Mouse (Mus musculus) kidney, postnatal 0 days (tissue): Measurements from ENCODE around the gene Kat7. TPM values are rescaled to one million over a fixed set of nuclear protein-coding genes. Genes with fewer than 3 reads are reported as not detected.

Source experiments
- ATAC-seq: fragments of 200-750 bp; cut with Nextera tagmentation; replicated peaks from 2 replicates; pipeline ENCODE4 v1.8.0; 2017; ENCODE audit warnings: low read depth, moderate number of reproducible peaks, moderate TSS enrichment, moderate library complexity; ENCODE audit not compliant: low FRiP score
- DNase-seq: peaks from one replicate; pipeline ENCODE4 v3.0.0-alpha.2; 2016; ENCODE audit warnings: low spot score
- H3K27ac ChIP-seq: fragments of 300-500 bp; sonication (generic); 2 replicates; pipeline ENCODE4 v1.5.1; 2014; ENCODE audit warnings: mild to moderate bottlenecking
- H3K27me3 ChIP-seq: fragments of 300-500 bp; sonication (generic); 2 replicates; pipeline ENCODE4 v1.6.1; 2014; ENCODE audit warnings: low read length, mixed read lengths; ENCODE audit not compliant: insufficient read depth
- H3K36me3 ChIP-seq: fragments of 300-500 bp; sonication (generic); 2 replicates; pipeline ENCODE4 v1.6.1; 2014; ENCODE audit warnings: low read length, mixed read lengths; ENCODE audit not compliant: insufficient read depth
- H3K4me1 ChIP-seq: fragments of 300-500 bp; sonication (generic); replicated peaks from 2 replicates; pipeline ENCODE4 v1.6.1; 2014; ENCODE audit warnings: antibody characterized with exemption, low read length, mixed read lengths; ENCODE audit not compliant: insufficient read depth
- H3K4me2 ChIP-seq: fragments of 300-500 bp; sonication (generic); 2 replicates; pipeline ENCODE4 v1.6.1; 2014; ENCODE audit warnings: mild to moderate bottlenecking, low read length, moderate library complexity, mixed read lengths
- H3K4me3 ChIP-seq: fragments of 300-500 bp; sonication (generic); replicated peaks from 2 replicates; pipeline ENCODE4 v1.5.1; 2014; ENCODE audit warnings: low read depth, low read length
- H3K9ac ChIP-seq: fragments of 300-500 bp; sonication (generic); 2 replicates; pipeline ENCODE4 v1.6.1; 2014; ENCODE audit warnings: low read depth, low read length
- H3K9me3 ChIP-seq: fragments of 300-500 bp; sonication (generic); replicated peaks from 2 replicates; pipeline ENCODE4 v1.6.1; 2016; ENCODE audit warnings: low read length, inconsistent platforms, mixed read lengths
- CTCF ChIP-seq: IDR thresholded peaks from 2 replicates; pipeline ENCODE4 v1.5.1; 2016; ENCODE audit warnings: antibody characterized with exemption, low read depth, mild to moderate bottlenecking, moderate library complexity
- WGBS: fragments of 180-500 bp; shearing (Covaris S2); extraction: QIAGEN DNeasy Blood & Tissue Kit; methylation state at CpG from one replicate; pipeline ENCODE4 v1.1.7; 2014; 5-methylcytosine and 5-hydroxymethylcytosine counted together
- polyA plus RNA-seq: library from polyadenylated mRNA; unstranded; fragments of >200 nt; fragmentation: Nextera tagmentation; extraction: Ambion mirVana; gene quantifications from 2 replicates; pipeline ENCODE4 v1.2.1, GENCODE M21; 2015

Kat7 gene
- polyA plus RNA-seq, 1 experiment from 2014 or later, result 49.0 TPM

DNA sequence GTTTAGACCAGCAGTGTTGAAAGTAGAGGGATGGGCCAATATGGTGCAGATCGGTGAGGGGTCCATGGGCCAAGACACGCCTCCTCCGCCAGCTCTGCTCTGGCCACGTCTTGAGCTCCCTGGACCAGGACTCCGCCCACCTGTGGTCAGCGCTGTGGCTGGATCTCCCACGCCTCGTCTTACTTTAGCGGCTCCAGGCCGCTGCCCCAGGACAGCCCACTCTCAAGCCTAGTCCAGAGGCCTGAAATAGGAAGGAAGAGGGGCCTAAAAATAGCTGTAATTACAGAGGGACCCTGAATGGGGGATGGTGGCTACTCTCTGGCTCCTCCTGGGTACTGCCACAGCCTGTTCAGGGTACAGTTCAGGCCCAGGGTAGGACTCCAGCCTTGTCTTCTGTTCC is 59.9 kb downstream of the Kat7 start:
- H3K4me2 ChIP-seq, result no peak overlapping the region
- 0 out of 2 replicates have a peak, but pooled peaks have one; percentile 8 for ATAC-seq
- 18% methylated on average over 10 of the region's 10 CpGs for WGBS
- TF ChIP-seq CTCF, result no peak
- DNase-seq, result peak; percentile 65
- H3K27me3 ChIP-seq, result no peaks in the 10 kb centered on the region
- no peaks in the 10 kb centered on the region for H3K36me3 ChIP-seq
- no peak overlapping the region for H3K4me3 ChIP-seq
- H3K4me1 ChIP-seq, result no peaks in the 10 kb centered on the region
- H3K9ac ChIP-seq, result no peak overlapping the region
- H3K27ac ChIP-seq, result no peak overlapping the region; the same call in 1 of the 2 replicates
- no peaks in the 10 kb centered on the region for H3K9me3 ChIP-seq

DNA sequence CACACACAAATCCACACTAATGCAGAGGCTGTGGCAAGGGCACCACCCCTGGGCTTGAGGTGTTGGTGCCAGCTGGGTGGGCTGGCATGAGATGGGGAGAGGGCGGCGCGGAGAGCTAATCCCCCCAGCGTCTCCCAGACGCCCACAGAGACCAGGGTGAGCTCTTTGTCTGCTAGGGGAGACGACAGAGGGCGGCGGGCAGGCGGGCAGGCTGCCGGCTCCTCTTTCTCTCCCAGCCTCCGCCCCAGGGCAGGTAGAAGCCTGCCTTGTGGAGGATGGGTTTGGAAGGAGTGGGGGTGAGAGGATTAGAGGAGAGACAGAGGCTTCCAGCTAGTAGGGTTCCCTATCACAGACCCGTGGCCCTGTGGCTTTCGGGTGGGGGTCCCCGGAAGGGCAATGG is 63.0 kb downstream of the Kat7 start:
- WGBS, result 60% methylated on average over 13 of the region's 14 CpGs
- no peaks in the 10 kb centered on the region for H3K4me1 ChIP-seq

DNA sequence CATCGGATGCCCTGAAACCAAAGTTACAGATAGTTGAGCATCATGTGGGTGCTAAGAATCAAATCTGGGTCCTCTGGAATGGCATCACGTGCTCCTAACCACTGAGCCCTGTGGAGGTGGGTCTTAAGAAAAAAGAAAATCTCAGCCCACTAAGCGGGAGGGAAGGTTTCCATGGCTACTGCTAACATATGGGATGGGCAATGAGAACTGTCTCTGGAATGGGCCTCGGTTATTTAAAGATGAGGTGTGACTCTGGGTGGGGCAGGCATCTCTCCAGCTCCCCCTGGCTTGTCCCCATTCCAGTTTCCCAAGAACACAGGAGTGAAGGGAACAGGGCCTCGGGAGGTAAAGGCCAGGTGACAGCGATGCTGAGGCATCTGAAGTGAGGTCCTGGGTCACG is 64.6 kb downstream of the Kat7 start:
- WGBS, result 67% methylated on average over 7 of the region's 7 CpGs
- no peaks in the 10 kb centered on the region for H3K4me1 ChIP-seq
- no peak for TF ChIP-seq CTCF

More for the DNA sequence above, 63.0 kb downstream of the Kat7 start:
- H3K36me3 ChIP-seq, result no peaks in the 10 kb centered on the region
- TF ChIP-seq CTCF, result no peak
- no peak overlapping the region for H3K4me3 ChIP-seq
- ATAC-seq (no peak), DNase-seq (no peak)
- no peaks in the 10 kb centered on the region for H3K27me3 ChIP-seq
- no peak overlapping the region for H3K27ac ChIP-seq
- H3K4me2 ChIP-seq, result no peak overlapping the region
- H3K9ac ChIP-seq, result no peak overlapping the region
- no peaks in the 10 kb centered on the region for H3K9me3 ChIP-seq

DNA sequence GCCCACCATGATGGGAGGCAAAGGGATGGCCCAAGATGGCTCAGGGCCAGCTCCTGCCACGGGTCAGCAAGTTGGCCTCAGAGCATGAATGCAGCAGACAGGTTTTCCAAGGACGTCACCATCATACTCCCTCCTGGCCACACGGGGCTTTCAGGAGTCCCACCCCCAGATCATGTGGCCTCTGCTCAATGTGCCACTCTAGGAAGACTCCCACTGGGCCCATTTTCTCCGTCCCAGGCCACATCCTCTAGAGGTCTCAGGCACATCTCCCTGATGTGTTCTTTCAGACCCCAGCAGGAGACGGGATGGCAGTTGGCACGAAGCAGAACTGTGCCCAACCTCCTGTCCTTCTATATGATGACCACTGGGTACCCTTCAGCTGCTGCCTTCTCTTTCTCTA is 67.4 kb downstream of the Kat7 start:
- H3K4me2 ChIP-seq, result no peak overlapping the region
- no peaks in the 10 kb centered on the region for H3K36me3 ChIP-seq
- TF ChIP-seq CTCF, result no peak
- H3K27ac ChIP-seq, result no peak overlapping the region
- no peaks in the 10 kb centered on the region for H3K27me3 ChIP-seq
- H3K9ac ChIP-seq, result no peak overlapping the region
- WGBS, result 55% methylated on average over 6 of the region's 6 CpGs
- no peak overlapping the region for H3K4me3 ChIP-seq
- ATAC-seq, result peak; percentile 55
- no peaks in the 10 kb centered on the region for H3K9me3 ChIP-seq
- DNase-seq, result no peak
- no peaks in the 10 kb centered on the region for H3K4me1 ChIP-seq

More for the DNA sequence above, 64.6 kb downstream of the Kat7 start:
- no peaks in the 10 kb centered on the region for H3K27me3 ChIP-seq
- H3K9me3 ChIP-seq, result no peaks in the 10 kb centered on the region
- no peak overlapping the region for H3K27ac ChIP-seq
- no peaks in the 10 kb centered on the region for H3K36me3 ChIP-seq
- H3K9ac ChIP-seq, result no peak overlapping the region
- H3K4me3 ChIP-seq, result no peak overlapping the region
- H3K4me2 ChIP-seq, result no peak overlapping the region
- no peak for ATAC-seq
- no peak for DNase-seq

DNA sequence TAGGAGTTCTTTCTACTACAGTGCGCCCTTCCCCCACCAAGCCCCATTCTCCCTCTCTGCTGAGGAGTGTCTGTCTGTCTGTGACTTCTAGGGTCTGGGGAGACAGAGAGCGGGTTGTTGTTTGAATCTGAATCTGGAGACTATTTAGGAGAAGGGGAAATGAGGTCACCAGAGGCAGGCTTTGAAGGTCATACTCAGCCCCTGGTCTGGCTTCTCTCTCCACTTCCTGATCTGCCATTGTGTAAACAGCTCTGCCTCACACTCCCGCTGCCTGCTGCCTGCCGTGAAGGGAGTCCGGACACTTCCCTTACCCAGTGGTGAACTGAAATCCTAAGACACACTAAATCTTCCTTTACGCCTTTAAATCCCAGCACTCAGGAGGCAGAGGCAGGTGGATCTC is 71.6 kb downstream of the Kat7 start:
- Histone ChIP-seq H3K9me3 (no peaks in the 10 kb centered on the region), H3K4me3 (no peak overlapping the region), H3K27ac (no peak overlapping the region), H3K4me1 (no peaks in the 10 kb centered on the region), H3K36me3 (no peaks in the 10 kb centered on the region), H3K27me3 (no peaks in the 10 kb centered on the region), H3K4me2 (no peak overlapping the region), H3K9ac (no peak overlapping the region)
- ATAC-seq (no peak), DNase-seq (no peak)
- WGBS, result 65% methylated on average over 6 of the region's 6 CpGs
- TF ChIP-seq CTCF, result no peak

DNA sequence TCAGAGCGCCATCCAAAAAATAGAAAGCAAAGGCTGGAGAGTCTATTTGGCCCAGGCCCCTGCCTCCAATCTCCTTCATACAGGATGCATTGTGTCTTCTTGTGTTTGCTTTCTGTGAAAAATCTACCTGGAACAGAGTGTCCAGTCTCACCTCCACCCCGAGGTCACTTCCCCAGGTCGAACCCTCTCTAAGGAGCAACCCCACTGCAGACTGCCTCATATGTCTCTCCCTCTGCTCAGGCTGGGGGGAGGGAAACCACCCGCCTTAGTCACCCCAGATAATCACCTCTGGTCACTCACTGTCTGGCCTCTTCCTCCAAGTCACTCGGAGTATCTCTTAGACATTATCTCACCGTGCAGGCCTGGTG is 77.7 kb downstream of the Kat7 start:
- Histone ChIP-seq H3K4me3 (no peak overlapping the region), H3K4me1 (no peaks in the 10 kb centered on the region), H3K27me3 (no peaks in the 10 kb centered on the region), H3K4me2 (peak overlapping the region; percentile 43), H3K9me3 (no peaks in the 10 kb centered on the region), H3K36me3 (no peaks in the 10 kb centered on the region), H3K9ac (no peak overlapping the region), H3K27ac (no peak overlapping the region)
- ATAC-seq, result no peak
- no peak for TF ChIP-seq CTCF
- DNase-seq, result no peak
- WGBS, result 43% methylated on average over 6 of the region's 6 CpGs

DNA sequence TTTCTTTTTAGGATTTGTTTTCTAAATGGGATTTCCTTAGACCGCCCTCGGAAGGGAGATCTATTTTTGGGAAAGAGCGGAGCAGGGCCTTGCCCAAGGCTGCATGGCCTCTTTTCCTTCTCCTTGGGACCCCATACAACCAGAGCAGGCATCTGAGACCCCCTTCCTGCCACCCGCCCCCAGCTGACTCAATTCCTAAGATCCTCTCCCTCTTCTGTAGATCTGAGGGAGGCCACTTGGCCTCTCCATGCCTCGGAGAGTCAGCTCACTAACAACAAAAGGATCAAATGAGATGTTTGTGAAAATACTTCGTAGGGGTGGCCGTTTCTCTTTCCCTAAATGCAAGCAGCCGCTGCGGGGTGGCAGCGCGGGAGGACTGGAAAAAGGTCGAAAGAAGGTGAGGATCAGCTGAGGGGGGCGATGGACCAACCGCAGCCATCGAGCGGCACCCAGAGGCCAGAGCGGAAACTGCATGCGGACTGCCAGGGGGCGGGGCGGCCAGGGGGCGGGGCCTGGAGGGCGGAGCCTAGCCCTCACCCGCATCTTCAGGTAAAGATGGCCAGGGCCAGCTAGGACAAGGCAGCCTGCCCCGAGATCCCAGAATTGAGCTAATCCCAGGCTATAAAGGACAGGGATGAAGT is 78.2 kb downstream of the Kat7 start:
- no peaks in the 10 kb centered on the region for H3K4me1 ChIP-seq
- no peaks in the 10 kb centered on the region for H3K36me3 ChIP-seq
- DNase-seq, result peak; percentile 83
- H3K27ac ChIP-seq, result no peak overlapping the region
- no peaks in the 10 kb centered on the region for H3K9me3 ChIP-seq
- peak; percentile 67 for ATAC-seq
- H3K4me2 ChIP-seq, result peak overlapping the region; percentile 43
- H3K27me3 ChIP-seq, result no peaks in the 10 kb centered on the region
- H3K9ac ChIP-seq, result no peak overlapping the region
- 8% methylated on average over 24 of the region's 24 CpGs for WGBS
- TF ChIP-seq CTCF, result peak; percentile 83
- H3K4me3 ChIP-seq, result no peak overlapping the region
